Mouse (Mus musculus) heart, postnatal 14 days (tissue): ENCODE measurements around the gene Ube2cbp. TPM values are rescaled to one million over a fixed set of nuclear protein-coding genes. Genes with fewer than 3 reads are reported as not detected.

Experiments
- DNase-seq, 2 experiments: peaks; one replicate each; pipeline ENCODE4 v3.0.0; 2021 to 2022
- intact Hi-C: fragments of 180-260 bp; cut with DNase I; formaldehyde crosslinking; loops from one replicate; pipeline ENCODE4 v1.15.1; 2025
- total RNA-seq, 2 experiments: library from RNA; stranded (reverse); gene quantifications; 2 replicates each; pipeline ENCODE4 v1.2.3; 2021

Ube2cbp gene
- total RNA-seq, 2 experiments from 2014 or later: 0.86 to 1.7 TPM

GRCm38 (mm10) chr9:86438337-86439009 is 26.3 kb downstream of the Ube2cbp start:
- no peak for DNase-seq

GRCm38 (mm10) chr9:86436608-86437007 is 28.1 kb downstream of the Ube2cbp start:
- intact Hi-C loops: no loop called here
- no peak for DNase-seq

More at GRCm38 (mm10) chr9:86438337-86439009, 26.3 kb downstream of the Ube2cbp start:
- intact Hi-C loops: no loop called here

- DNase-seq: no peak
- intact Hi-C loops: no loop called here
Measured at GRCm38 (mm10) chr9:86435510-86435909, 29.2 kb downstream of the Ube2cbp start.

DNA sequence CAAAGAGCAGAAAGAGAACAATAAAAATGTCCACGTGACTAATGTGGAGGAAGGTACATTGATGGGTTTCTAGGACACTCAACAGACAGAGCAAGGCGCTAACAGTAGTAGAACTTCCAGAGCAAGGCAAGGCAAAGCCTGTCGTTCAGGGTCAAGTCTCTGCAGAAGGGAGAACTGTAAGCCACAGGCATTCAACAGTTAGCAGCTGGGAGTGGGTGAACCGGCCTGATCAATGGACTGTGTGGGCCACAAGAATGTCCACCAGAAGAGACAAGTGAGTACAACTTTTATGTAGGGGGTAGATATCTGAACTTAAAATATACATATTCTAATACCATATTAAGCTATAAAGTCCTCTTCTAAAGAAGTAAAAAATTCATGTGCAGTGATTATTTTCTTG is 41.4 kb downstream of the Ube2cbp start:
- intact Hi-C loops: no loop called here
- no peak for DNase-seq

GRCm38 (mm10) chr9:86419366-86419765 is 45.4 kb downstream of the Ube2cbp start:
- intact Hi-C loops: no loop called here
- no peak for DNase-seq

DNA sequence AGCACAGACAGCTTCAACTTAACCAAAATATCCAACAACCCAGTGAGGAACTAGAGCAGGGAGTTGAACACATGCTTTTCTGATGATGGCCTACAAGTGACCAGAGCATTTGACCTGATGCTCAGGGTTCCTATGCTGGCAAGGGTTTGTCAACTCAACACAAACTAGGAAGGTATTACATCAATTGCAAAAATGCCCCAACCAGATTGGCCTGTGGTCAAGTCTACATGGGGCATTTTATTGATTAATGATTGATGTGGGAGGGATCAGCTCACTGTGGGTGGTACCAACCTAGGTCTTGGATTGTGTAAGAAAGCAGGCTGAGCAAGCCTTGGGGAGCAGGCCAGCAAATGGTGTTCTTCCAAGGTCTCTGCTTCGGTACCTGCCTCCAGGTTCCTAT is 46.8 kb downstream of the Ube2cbp start:
- intact Hi-C loops: no loop called here

GRCm38 (mm10) chr9:86395785-86396184 is 69.0 kb downstream of the Ube2cbp start:
- DNase-seq: no peak
- intact Hi-C loops: no loop called here

More for the DNA sequence above, 46.8 kb downstream of the Ube2cbp start:
- DNase-seq: no peak

GRCm38 (mm10) chr9:86395012-86395411 is 69.7 kb downstream of the Ube2cbp start:
- DNase-seq: no peak
- intact Hi-C loops: no loop called here

DNA sequence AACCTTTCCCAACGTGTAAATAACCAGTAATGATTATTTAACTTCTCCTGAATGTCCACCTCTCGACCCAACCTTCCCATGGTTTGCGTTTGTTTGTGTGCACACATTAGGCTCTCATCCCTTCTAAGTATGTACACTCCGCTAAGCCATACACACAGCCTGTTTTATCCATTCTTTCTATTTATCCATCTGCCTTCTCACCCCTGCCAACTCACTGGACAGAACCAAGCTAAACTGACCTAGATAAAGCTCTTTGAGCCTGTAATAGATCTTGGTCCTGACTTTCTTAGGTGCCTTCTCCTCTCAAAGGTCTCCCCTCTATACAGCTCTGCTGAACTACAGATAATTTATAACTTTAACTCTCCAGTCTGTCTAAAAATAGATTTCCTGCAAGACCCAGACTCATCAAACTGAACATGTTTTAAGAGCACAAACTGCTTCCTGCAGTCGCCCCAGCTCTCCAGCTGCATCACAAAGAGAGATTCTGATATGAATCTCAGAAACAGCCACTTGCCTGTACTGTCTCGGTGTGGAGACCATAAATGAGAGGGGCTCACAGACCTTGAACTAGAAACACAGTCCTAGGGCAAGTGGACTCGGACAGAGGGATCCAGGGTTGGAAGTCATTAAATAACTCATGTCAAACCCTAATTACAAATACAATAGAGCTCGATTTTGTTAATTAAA is 71.0 kb downstream of the Ube2cbp start:
- intact Hi-C loops: no loop called here

DNA sequence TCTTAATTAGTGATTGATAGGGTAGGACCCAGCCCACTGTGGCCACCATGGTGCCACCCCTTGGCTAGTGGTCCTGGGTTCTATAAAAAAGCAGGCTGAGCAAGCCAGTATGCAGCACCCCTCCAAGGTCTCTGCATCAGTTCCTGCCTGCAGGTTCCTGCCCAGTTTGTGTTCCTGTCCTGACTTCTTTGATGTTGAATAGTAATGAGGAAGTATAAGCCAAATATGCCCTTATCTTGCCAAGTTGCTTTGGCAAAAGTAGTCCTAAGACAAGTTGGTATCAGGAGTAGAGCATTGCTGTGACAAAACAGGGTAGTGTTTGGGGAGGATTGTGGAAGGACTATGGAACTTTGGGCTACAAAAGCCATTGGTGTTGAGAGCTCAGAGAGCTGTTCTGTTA is 73.3 kb downstream of the Ube2cbp start:
- no peak for DNase-seq
- intact Hi-C loops: no loop called here

More for the DNA sequence above, 71.0 kb downstream of the Ube2cbp start:
- no peak for DNase-seq

DNA sequence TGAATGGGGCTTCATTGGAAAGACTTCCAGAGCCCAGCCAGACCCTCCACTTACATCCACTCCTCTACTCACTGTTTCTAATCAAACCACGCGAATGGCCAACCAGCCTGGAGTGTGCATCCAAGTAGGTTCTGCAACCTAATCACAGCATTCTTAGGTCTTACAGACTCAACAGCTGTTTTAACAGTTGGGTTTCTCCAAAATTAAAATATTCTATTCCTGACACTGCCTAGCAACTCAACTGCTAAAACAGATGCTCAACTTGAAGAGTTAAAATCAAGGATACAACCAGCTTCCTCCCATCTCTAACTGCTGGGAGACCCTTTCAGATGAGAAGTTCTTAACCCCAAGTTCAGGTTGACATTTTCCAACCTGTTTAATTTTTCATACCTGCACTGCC is 74.0 kb downstream of the Ube2cbp start:
- intact Hi-C loops: no loop called here

DNA sequence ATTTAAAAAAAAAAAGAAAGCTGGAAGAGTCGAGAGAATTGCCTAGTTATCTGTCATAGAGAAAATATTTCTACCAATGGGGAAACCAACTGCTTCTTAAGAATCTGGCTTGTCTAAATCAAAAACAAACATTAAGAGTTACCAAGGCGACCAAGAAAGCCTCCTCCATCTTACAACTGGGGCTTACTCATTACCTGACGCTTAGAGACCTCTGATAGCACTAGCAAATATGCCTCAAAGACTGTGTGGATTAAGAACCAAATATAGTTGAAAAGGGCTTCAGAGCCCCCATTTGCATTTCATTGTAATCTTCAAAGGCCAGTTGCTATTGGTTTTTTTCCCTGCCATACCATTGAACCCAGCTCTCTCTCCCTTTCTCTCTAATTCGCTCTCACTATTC is 76.2 kb downstream of the Ube2cbp start:
- intact Hi-C loops: no loop called here
- no peak for DNase-seq

More for the DNA sequence above, 74.0 kb downstream of the Ube2cbp start:
- DNase-seq: no peak

GRCm38 (mm10) chr9:86376923-86377322 is 87.8 kb downstream of the Ube2cbp start:
- intact Hi-C loops: no loop called here
- no peak for DNase-seq

- intact Hi-C loops: no loop called here
- no peak for DNase-seq
Measured at GRCm38 (mm10) chr9:86372783-86373567, 91.8 kb downstream of the Ube2cbp start.

DNA sequence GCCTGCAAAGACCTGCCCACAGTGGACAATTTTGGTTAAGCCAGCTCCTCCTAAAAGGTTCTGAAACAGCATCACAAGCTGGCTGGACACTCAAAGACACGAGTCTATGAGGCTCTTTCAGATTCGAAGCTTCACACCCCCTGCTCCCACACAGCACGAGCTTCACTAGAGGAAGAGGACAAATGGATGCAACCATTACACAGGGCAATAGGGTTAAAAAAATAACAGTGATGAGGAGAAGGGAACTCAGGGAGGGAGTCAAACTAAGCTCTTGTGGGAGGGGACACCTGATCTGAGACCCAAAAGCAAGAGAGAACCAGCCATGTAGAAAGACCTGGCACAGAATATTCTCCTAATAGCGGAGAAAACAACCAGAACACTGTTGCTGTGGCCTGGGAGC is 95.5 kb downstream of the Ube2cbp start:
- no peak for DNase-seq
- intact Hi-C loops: no loop called here

DNA sequence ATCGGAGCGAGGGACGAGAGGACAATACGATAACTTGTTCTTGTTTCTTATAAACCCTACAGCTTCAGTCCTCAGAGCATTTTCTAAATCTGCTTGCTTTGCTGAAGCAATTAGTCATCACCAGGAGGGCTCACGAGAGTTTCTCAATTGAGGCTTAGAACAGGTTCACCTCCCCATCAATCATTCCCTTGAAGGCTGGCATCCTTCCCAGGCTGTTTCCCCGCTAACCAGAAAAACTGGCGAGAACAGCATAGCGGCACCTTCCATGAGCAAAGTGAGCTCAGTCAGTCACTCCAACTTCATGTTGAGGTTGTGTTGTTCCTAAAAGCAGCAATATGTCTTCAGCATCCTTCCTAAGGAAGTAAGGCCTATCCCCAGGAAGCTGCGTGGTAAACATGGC is 104.2 kb downstream of the Ube2cbp start:
- DNase-seq: no peak
- intact Hi-C loops: no loop called here

- intact Hi-C loops: no loop called here
- no peak for DNase-seq
Measured at GRCm38 (mm10) chr9:86355851-86356250, 108.9 kb downstream of the Ube2cbp start.

- no peak for DNase-seq
- intact Hi-C loops: no loop called here
Measured at GRCm38 (mm10) chr9:86351491-86351890, 113.3 kb downstream of the Ube2cbp start.

DNA sequence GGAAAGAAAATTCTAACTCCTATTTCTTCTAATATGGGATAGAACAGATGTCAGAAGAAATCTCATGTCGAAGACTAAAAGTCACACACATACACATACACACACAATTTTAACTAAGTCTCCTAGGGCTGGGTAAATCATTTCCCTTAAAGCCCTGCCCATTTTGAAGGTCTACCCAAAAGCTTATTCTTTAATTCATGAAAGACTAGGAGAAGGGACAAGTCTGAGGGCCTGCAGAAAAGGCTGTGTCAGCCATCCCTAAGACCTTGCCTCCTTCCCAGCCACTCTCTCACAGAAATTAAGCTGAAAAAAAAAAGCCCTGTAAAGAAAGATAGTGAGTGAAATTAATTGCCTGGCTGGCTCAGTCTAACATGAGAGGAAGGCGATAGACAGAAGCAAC is 128.0 kb downstream of the Ube2cbp start:
- no peak for DNase-seq
- intact Hi-C loops: no loop called here

- no peak for DNase-seq
- intact Hi-C loops: no loop called here
Measured at GRCm38 (mm10) chr9:86336361-86336760, 128.4 kb downstream of the Ube2cbp start.

DNA sequence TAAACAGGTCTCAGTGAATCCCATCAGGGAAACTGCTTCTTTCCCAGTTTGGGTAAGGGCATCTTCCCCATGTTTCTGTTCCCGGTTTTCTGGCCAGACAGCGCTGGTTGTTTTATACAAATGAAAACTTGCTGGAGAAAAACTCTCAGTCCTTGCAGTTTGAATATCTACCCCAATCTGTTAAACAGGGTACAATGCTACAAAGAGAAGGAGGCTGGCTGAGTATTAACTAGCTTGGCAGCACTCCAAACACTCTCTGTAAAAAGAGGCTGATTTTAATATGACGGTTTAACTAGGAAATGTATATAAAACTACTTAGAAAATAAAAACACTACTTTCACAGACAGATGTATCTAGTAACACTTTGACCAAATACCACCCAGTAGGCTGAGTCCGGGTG is 129.2 kb downstream of the Ube2cbp start:
- DNase-seq: no peak
- intact Hi-C loops: no loop called here
